Mouse (Mus musculus) yolk sac, embryonic 10.5 days (tissue): Measurements from ENCODE around the gene Ggcx.
"Not testable (repeated sequence)": the region's sequence is repeated elsewhere in the genome, so short reads cannot be mapped to it uniquely, and the experiment has no call there.

Experiments used
- DNase-seq: peaks from one replicate; pipeline ENCODE4 v3.0.0-alpha.2; 2017; ENCODE audit warnings: low spot score

Ggcx gene

DNA sequence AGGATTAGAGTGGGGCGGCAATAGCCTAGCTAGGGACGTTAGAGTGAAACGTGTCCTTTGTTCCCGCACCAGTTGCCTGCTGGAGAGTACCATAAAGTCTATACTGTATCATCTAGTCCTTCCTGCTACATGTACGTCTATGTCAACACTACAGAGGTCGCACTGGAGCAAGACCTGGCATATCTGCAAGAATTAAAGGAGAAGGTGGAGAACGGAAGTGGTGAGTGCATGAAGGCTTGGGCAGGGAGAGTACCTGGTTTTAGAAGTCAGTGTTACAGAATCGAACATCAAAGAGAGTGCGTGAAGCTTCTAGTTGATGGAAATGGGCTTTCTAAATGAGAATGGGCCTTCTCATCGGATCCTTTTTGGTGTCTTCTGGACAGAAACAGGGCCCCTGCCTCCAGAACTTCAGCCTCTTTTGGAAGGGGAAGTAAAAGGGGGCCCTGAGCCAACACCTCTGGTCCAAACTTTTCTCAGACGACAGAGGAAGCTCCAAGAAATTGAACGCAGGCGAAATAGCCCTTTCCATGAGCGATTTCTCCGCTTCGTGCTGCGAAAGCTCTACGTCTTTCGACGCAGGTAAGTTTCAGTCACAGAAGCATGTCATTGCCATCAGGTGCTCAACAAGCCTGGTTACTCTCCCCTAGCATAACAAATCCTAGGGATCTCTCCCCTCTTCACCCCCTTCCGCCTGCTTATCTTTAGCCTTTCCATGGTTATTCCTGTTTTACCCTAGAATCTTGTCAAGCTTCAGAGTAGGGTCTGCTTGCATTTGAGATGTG, 15.1 kb downstream of the Ggcx start:
- no peak for DNase-seq

- peak; percentile 34 for DNase-seq
Observed at GRCm38 (mm10) chr6:72430989-72431921, 17.1 kb downstream of the Ggcx start.

- DNase-seq = no peak
Observed at GRCm38 (mm10) chr6:72432153-72432552, 18.0 kb downstream of the Ggcx start.

- DNase-seq = no peak
Observed at GRCm38 (mm10) chr6:72438226-72438625, 24.1 kb downstream of the Ggcx start.

DNA sequence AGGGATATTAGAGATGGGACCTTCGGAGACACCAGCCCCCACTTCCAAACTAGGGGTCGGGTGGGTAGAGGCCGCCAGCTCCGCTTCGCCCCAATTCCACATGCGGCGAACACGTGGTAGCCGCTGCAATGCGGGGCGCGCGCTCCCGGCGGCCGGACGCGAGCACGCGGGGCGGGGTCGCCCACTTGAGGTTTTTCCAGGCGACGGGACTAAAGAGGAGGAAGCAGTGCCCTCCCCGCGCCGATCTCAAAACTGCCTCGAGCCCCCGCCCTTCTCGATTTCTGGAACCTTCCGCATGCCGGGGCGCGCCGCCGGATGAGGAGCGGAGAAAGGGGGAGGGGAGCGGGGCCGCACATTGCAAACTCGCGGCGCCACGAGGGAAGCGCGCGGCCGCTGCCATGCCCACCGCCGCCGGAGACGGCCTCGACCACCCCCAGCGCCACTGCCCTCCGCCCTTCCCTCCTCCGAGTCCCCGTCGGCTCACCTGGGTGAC, 24.8 kb downstream of the Ggcx start:
- DNase-seq = peak; percentile 85

DNA sequence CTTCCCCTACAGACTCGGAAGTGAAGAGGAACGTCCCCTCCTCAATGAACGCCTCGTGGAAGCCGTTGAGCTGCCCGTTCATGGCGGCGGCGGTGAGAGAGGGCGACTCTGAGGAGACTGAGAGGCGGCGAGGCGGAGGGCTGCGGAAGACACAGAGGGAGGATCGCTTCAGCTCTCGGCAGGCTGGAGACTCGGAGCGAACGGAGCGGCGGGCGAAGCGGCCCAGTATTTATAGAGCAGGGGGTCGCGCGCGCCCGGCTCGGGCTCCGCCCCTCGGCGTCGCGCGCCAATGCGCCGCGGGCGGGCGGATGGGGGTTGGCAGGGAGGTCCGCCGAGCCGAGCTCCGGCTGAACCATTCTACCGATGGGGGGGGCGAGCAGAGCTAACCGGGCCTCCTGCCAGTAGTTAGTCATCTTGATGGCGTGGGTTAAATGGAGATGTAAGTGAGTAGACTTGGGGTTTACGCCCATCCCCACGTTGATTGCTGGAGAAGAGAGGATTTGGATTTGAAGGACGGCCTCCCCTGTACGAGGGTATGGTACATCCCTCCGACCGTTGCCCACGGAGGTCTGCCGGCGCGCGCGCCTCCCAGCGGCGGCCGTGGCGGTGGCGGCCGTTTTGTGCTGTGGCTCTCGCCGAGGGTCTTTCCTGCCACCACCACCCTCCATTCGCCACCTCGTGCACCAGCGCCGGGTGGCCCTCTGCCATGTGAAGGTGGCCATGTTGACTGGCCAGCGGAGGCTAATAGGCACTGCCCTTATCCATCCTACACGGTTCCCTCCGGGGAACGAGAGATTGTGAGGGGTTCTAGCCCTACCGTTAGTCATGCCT, 25.5 kb downstream of the Ggcx start, which contains the start of gene Mat2a:
TSS of gene Mat2a (minus strand) at position 204 of the 831 bp plus-strand sequence.
- DNase-seq = peak; percentile 92

GRCm38 (mm10) chr6:72440186-72440990, 26.3 kb downstream of the Ggcx start:
- DNase-seq = no peak

DNA sequence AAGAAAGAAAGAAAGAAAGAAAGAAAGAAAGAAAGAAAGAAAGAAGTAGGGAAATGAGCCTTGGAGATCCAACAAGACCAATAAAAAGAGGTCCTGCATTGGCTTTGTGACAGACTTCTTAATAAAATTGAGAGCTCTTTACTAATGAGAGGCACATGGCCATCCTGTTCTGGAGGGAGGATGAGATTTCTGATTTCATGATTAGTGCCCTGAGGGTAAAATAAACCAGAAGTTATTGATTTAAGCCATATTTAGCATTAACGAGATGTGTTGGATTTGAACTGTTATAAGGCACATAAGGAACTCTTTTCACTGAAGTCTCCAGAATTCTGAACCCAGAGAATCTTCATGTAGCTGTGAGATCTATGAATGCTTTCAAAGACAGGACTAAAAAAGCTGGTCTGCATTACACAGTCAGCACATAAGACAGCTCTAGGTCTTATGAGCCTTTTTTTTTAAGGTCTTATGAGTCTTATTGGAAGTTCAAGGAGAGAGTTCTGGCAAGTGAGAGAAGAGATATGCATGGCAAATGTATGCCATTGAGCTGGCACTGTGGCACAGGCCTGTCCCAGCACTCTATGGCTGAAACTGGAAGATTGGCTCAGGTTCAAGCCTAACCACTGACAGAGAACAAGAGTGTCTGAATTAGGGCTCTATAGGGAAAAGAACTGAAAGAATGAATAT, 29.0 kb downstream of the Ggcx start:
- no peak for DNase-seq

DNA sequence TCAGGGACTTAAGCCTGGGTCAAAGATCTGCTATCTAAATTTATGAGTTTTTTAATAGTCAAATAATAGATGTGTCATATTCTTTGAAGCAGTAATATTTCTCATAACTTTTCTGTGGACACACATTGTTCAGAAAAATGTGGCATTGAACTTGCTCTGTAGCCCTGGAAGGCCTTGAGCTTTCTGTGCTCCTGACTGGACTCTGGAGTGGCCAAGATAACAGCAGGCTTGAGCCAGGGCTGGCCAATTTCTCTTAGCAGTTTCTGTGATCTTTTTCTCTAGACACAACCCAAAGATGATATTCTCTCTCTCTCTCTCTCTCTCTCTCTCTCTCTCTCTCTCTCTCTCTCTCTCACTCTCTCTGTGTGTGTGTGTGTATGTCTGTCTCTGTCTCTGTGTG, 30.9 kb downstream of the Ggcx start:
- DNase-seq = no peak

DNA sequence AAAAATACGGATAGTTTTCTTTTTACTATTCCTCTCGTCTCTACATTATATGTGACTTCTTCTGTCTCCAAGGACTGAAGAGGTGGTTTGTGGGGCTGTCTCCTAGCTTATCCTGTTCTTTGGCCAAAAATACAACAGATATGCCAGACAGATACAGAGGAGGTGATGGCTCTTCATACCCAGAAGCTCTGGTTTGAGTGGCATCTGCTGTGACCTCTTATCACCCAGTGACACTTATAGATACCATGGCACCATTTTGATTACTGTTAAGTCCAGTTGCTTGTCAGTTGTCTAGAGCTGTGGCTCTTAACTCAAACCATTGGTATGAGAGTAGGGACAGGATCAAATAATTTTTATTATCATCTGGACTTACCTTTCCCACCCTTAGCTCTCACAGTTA, 33.4 kb downstream of the Ggcx start:
- DNase-seq = no peak

GRCm38 (mm10) chr6:72451778-72452177, 37.7 kb downstream of the Ggcx start:
- DNase-seq = not testable (repeated sequence)

DNA sequence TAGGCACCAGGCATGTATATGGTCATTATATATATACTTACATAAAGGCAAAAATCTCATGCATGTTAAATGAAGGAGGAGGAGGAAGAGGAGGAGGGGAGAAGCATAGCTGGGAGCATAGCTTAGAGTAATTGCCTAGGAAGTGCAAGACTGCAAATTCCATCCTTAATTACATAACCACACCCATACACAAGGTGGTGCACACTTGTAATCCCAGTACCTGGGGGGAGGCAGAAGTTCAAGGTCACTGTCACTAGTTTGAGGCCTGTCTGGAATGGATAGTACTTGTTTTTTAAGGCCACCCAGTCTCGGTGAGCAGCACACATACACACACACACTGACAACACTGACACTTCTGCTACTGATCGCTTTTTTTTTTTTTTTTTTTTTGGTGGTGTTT, 38.2 kb downstream of the Ggcx start:
- DNase-seq = no peak

DNA sequence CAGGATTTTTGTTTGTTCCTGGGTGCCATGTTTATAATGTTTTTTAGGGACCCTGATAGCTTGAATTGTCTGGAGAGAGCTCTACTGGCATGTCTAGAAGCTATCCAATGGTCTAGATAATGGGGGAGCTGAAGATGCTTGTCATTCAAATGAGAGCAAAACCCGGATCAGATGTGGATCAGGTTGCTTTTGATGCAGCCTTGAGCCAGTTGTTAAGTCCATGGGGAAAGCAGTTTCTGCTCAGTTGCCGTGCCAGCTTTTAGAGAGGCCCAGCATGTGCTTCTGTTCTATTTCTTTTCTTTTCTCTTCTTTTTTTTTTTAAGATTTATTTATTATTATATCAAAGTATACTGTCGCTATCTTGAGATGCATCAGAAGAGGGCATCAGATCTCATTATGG, 39.5 kb downstream of the Ggcx start:
- DNase-seq = no peak

GRCm38 (mm10) chr6:72454072-72454746, 40.1 kb downstream of the Ggcx start:
- DNase-seq = no peak

- no peak for DNase-seq
Observed at GRCm38 (mm10) chr6:72454833-72455373, 40.8 kb downstream of the Ggcx start.

DNA sequence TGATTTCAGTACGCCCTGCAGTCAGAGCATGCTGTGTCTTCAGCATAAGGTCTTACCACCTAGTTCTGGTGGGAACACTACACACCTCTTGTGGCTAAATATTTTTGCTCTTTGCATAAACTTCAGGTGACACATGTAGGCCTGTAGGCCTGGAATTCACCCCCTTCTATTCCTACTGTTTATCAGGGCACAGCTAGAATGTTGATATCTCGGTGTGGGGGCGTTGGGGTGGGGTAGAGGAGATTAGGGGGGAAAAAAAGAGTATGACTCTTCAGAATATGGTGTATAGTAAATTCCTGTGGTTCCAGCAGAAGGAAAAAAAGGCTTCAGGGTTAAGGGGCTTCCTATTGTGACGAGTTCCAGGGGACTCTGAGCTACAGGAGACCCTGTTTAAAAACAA, 42.5 kb downstream of the Ggcx start:
- no peak for DNase-seq

DNA sequence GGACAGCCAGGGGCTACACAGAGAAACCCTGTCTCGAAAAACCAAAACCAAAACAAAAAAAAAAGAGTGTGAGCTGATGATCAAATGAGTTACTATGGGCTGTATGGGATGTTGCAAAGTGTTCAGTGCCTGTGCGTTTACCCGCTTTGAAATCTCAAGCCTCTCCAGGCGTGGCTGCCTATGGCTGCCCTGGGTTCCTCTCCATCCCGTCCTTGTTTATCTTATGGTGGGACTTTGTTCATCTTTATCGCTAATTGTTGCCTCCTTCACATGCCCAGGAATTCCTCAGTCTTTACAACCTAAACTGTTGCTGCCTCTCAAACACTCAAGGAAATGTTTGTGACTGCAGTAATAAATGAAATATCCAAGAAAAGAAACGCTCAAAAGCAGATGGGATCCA, 44.3 kb downstream of the Ggcx start:
- peak; percentile 48 for DNase-seq

GRCm38 (mm10) chr6:72458921-72459320, 44.8 kb downstream of the Ggcx start:
- no peak for DNase-seq

DNA sequence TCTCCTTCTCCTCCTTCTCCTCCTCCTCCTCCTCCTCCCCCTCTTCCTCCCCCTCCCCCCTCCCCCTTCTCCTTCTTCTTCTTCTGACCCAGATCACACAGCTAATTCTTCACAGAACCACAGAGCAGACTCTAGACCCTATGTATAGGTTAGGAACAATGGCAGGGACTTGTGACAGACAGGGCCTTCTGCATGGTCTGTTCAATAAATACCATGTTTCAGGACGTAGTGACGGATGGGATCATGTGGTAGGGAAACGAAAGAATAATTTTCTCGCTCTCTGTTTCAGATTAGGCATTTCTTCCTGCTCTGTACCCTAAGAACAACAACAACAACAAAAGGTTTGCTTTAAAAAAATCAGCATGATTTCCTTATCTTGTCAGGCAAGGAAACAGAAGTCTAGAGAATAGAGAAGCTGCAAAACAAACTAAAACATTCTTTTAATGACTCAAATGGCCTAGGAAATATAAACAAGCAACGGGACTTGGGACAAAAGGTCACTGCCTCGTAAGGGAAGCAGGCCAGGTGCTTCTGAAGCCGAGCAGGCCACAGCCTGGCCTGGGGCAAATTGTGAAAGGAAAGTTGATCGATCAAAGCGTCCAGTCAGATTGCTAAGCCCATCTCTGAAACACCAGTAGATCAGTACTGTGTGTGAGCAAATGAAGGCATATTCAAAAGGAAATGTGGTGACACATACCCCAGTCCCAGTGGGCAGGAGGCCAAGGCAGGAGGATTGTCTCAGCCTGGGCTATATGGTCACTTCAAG, 46.1 kb downstream of the Ggcx start:
- DNase-seq = peak; percentile 46
